Mouse (Mus musculus) myocyte (in vitro differentiated cells): ENCODE measurements around the gene Soga1.

Source experiments
- MYOD1 ChIP-seq, 3 experiments: IDR thresholded peaks; one replicate each; pipeline ENCODE4 v1.6.1; 2011; ENCODE audit warnings: control low read depth in 2 of 3, low read depth in 2 of 3, mild to moderate bottlenecking in 2 of 3, moderate library complexity in 1 of 3; ENCODE audit not compliant: insufficient read length in 2 of 3, control insufficient read depth in 1 of 3
- MYOG ChIP-seq, 3 experiments: IDR thresholded peaks; one replicate each; pipeline ENCODE4 v1.6.1; 2011; ENCODE audit warnings: control low read depth in 2 of 3, low read depth in 2 of 3, mild to moderate bottlenecking in 2 of 3; ENCODE audit not compliant: insufficient read length in 2 of 3, control insufficient read depth in 1 of 3, insufficient read depth in 1 of 3
- POLR2A ChIP-seq: IDR thresholded peaks from one replicate; pipeline ENCODE4 v1.6.1; 2011; ENCODE audit warnings: low read depth, mild to moderate bottlenecking, control low read depth, moderate library complexity; ENCODE audit not compliant: insufficient read length
- REST ChIP-seq: IDR thresholded peaks from one replicate; pipeline ENCODE4 v1.6.1; 2011; ENCODE audit warnings: mild to moderate bottlenecking, control low read depth, moderate library complexity; ENCODE audit not compliant: insufficient read depth, insufficient read length

DNA sequence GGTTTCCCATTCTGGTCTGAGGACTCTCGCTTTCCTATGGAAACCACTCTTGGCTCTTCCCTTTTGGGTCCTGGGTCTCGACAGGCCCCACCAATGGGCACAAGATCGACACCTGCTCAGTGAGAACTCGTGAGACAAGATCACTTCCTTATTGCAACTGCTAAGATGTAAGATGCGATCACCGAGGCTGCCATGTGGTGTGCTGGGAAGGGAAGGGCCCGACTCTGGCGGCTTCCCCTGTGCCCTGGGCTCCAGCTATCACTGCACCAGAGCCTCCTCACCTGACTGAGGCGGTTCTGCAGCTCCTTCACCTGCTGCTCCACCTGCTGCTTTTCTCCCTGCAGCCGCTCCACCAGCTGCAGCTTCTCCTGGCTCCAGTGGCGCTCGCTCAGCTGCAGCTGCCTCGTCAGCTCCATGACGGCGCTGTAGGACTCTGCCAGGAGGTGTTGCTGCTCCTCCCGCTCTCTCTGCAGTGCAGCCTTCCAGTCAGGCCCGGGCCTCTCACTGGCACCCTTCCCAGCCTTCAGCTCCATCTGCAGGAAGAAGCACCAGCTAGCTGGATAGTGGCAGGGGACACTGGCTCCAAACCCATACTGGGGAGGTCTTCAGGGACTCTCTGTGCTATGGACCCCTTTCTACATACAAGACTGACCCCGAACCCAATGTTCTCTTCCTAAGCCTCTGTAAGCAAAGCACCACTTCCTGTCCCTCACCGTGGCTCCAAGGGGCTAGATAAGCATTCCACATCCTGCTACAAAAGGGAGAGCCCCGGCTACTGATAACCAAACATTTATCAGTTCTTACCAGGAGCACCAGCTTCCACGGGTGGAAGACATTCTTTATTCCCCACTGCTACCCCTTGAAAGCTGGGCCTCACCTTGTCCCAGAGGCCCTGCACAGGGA is 51.7 kb downstream of the Soga1 start:
- TF ChIP-seq REST, result no peak
- no peak for TF ChIP-seq MYOG (IDR thresholded peaks at IDR 0.05; ENCODE audit: control insufficient read depth in 1 of 3, insufficient read depth in 1 of 3, insufficient read length in 2 of 3, low read depth in 2 of 3)
- TF ChIP-seq POLR2A, result no peak
- TF ChIP-seq MYOD1 (IDR thresholded peaks at IDR 0.05; ENCODE audit: control insufficient read depth in 1 of 3, insufficient read length in 2 of 3, low read depth in 2 of 3), result no peak
